Mouse (Mus musculus): ENCODE results near the gene Rexo2. TPM values are rescaled to one million over a fixed set of nuclear protein-coding genes. Genes with fewer than 3 reads are reported as not detected.

Gene Rexo2
- total and polyA plus RNA-seq, 2 experiments from 2014 or later, result 21.6 to 90.4 TPM

GRCm38 (mm10) chr9:48427176-48427575, 53.2 kb downstream of the Rexo2 start:
- Histone ChIP-seq H3K4me2 (ENCODE audit: low read depth, low read length) (no peak overlapping the region), H3K4me1 (ENCODE audit: control insufficient read depth, insufficient read depth) (no peaks in the 10 kb centered on the region), H3K36me3 (replicated peaks; ENCODE audit: control insufficient read depth, insufficient read depth, low read length) (no peaks in the 10 kb centered on the region), H3K9me3 (replicated peaks; ENCODE audit: control insufficient read depth, low read length) (no peaks in the 10 kb centered on the region), H3K9ac (replicated peaks; ENCODE audit: low read depth, low read length) (no peak overlapping the region), H3K27ac (ENCODE audit: low read depth) (no peak overlapping the region), H3K27me3 (ENCODE audit: control insufficient read depth, insufficient read depth, low read length) (no peaks in the 10 kb centered on the region), H3K4me3 (ENCODE audit: low read depth, low read length) (no peak overlapping the region)
- ATAC-seq (ENCODE audit: insufficient read depth, low read depth), result no peak
- no peak for DNase-seq (ENCODE audit: low spot score)
- no peak for TF ChIP-seq EP300 (IDR thresholded peaks at IDR 0.05; ENCODE audit: low read depth)
- no peak for TF ChIP-seq CTCF (IDR thresholded peaks at IDR 0.05; ENCODE audit: low read depth)
- 87% methylated on average over 7 of the region's 7 CpGs for WGBS

GRCm38 (mm10) chr9:48423256-48423655, 57.2 kb downstream of the Rexo2 start:
- DNase-seq (ENCODE audit: low spot score), result no peak
- Histone ChIP-seq H3K36me3 (replicated peaks; ENCODE audit: control insufficient read depth, insufficient read depth, low read length) (no peaks in the 10 kb centered on the region), H3K4me1 (ENCODE audit: control insufficient read depth, insufficient read depth) (no peaks in the 10 kb centered on the region), H3K27me3 (ENCODE audit: control insufficient read depth, insufficient read depth, low read length) (no peaks in the 10 kb centered on the region), H3K9ac (replicated peaks; ENCODE audit: low read depth, low read length) (no peak overlapping the region), H3K27ac (ENCODE audit: low read depth) (no peak overlapping the region), H3K4me2 (ENCODE audit: low read depth, low read length) (no peak overlapping the region), H3K9me3 (replicated peaks; ENCODE audit: control insufficient read depth, low read length) (no peaks in the 10 kb centered on the region), H3K4me3 (ENCODE audit: low read depth, low read length) (no peak overlapping the region)
- ATAC-seq (ENCODE audit: insufficient read depth, low read depth), result no peak
- TF ChIP-seq CTCF (IDR thresholded peaks at IDR 0.05; ENCODE audit: low read depth), result no peak
- no peak for TF ChIP-seq EP300 (IDR thresholded peaks at IDR 0.05; ENCODE audit: low read depth)
- WGBS, result 0% methylated on average over 1 of the region's 1 CpGs

GRCm38 (mm10) chr9:48422382-48422781, 58.0 kb downstream of the Rexo2 start:
- ATAC-seq (ENCODE audit: insufficient read depth, low read depth), result no peak
- H3K4me3 ChIP-seq (ENCODE audit: low read depth, low read length), result no peak overlapping the region
- H3K4me1 ChIP-seq (ENCODE audit: control insufficient read depth, insufficient read depth), result no peaks in the 10 kb centered on the region
- no peaks in the 10 kb centered on the region for H3K27me3 ChIP-seq (ENCODE audit: control insufficient read depth, insufficient read depth, low read length)
- no peak for DNase-seq (ENCODE audit: low spot score)
- no peaks in the 10 kb centered on the region for H3K9me3 ChIP-seq (replicated peaks; ENCODE audit: control insufficient read depth, low read length)
- no peak for TF ChIP-seq CTCF (IDR thresholded peaks at IDR 0.05; ENCODE audit: low read depth)
- TF ChIP-seq EP300 (IDR thresholded peaks at IDR 0.05; ENCODE audit: low read depth), result no peak
- H3K9ac ChIP-seq (replicated peaks; ENCODE audit: low read depth, low read length), result no peak overlapping the region
- no peaks in the 10 kb centered on the region for H3K36me3 ChIP-seq (replicated peaks; ENCODE audit: control insufficient read depth, insufficient read depth, low read length)
- H3K4me2 ChIP-seq (ENCODE audit: low read depth, low read length), result no peak overlapping the region
- WGBS, result 73% methylated on average over 8 of the region's 8 CpGs
- no peak overlapping the region for H3K27ac ChIP-seq (ENCODE audit: low read depth)

GRCm38 (mm10) chr9:48421561-48421960, 58.9 kb downstream of the Rexo2 start:
- Histone ChIP-seq H3K27me3 (ENCODE audit: control insufficient read depth, insufficient read depth, low read length) (no peaks in the 10 kb centered on the region), H3K36me3 (replicated peaks; ENCODE audit: control insufficient read depth, insufficient read depth, low read length) (no peaks in the 10 kb centered on the region), H3K4me2 (ENCODE audit: low read depth, low read length) (no peak overlapping the region), H3K4me1 (ENCODE audit: control insufficient read depth, insufficient read depth) (no peaks in the 10 kb centered on the region), H3K9me3 (replicated peaks; ENCODE audit: control insufficient read depth, low read length) (no peaks in the 10 kb centered on the region), H3K9ac (replicated peaks; ENCODE audit: low read depth, low read length) (no peak overlapping the region), H3K4me3 (ENCODE audit: low read depth, low read length) (no peak overlapping the region), H3K27ac (ENCODE audit: low read depth) (no peak overlapping the region)
- 71% methylated on average over 2 of the region's 2 CpGs for WGBS
- no peak for DNase-seq (ENCODE audit: low spot score)
- ATAC-seq (ENCODE audit: insufficient read depth, low read depth), result no peak
- TF ChIP-seq CTCF (IDR thresholded peaks at IDR 0.05; ENCODE audit: low read depth), result no peak
- TF ChIP-seq EP300 (IDR thresholded peaks at IDR 0.05; ENCODE audit: low read depth), result no peak

GRCm38 (mm10) chr9:48421029-48421428, 59.4 kb downstream of the Rexo2 start:
- 52% methylated on average over 2 of the region's 2 CpGs for WGBS
- DNase-seq (ENCODE audit: low spot score) (no peak), ATAC-seq (ENCODE audit: insufficient read depth, low read depth) (no peak)
- no peaks in the 10 kb centered on the region for H3K4me1 ChIP-seq (ENCODE audit: control insufficient read depth, insufficient read depth)
- H3K4me3 ChIP-seq (ENCODE audit: low read depth, low read length), result no peak overlapping the region
- no peaks in the 10 kb centered on the region for H3K36me3 ChIP-seq (replicated peaks; ENCODE audit: control insufficient read depth, insufficient read depth, low read length)
- H3K27me3 ChIP-seq (ENCODE audit: control insufficient read depth, insufficient read depth, low read length), result no peaks in the 10 kb centered on the region
- H3K4me2 ChIP-seq (ENCODE audit: low read depth, low read length), result no peak overlapping the region
- TF ChIP-seq CTCF (IDR thresholded peaks at IDR 0.05; ENCODE audit: low read depth), result no peak
- no peak for TF ChIP-seq EP300 (IDR thresholded peaks at IDR 0.05; ENCODE audit: low read depth)
- no peak overlapping the region for H3K27ac ChIP-seq (ENCODE audit: low read depth)
- H3K9me3 ChIP-seq (replicated peaks; ENCODE audit: control insufficient read depth, low read length), result no peaks in the 10 kb centered on the region
- no peak overlapping the region for H3K9ac ChIP-seq (replicated peaks; ENCODE audit: low read depth, low read length)

DNA sequence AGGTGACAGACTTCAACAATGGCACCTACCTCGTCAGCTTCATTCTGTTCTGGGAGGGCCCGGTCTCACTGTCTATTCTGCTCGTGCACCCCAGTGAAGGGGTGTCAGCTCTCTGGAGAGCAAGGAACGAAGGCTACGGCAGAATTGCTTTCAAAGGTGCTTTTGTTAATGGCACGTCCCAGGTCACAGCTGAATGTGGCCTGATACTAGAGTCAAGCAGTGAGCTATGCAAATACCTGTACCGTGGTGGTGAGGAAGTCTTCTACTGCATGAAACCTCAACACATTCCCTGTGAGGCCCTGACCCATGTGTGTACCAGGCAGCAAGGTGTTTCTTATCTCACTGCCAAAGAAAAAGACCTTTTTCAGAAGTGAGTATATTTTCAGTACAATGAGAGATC, 60.0 kb downstream of the Rexo2 start:
- Histone ChIP-seq H3K9me3 (replicated peaks; ENCODE audit: control insufficient read depth, low read length) (no peaks in the 10 kb centered on the region), H3K4me1 (ENCODE audit: control insufficient read depth, insufficient read depth) (no peaks in the 10 kb centered on the region), H3K27ac (ENCODE audit: low read depth) (no peak overlapping the region), H3K4me3 (ENCODE audit: low read depth, low read length) (no peak overlapping the region), H3K4me2 (ENCODE audit: low read depth, low read length) (no peak overlapping the region), H3K9ac (replicated peaks; ENCODE audit: low read depth, low read length) (no peak overlapping the region), H3K36me3 (replicated peaks; ENCODE audit: control insufficient read depth, insufficient read depth, low read length) (no peaks in the 10 kb centered on the region), H3K27me3 (ENCODE audit: control insufficient read depth, insufficient read depth, low read length) (no peaks in the 10 kb centered on the region)
- ATAC-seq (ENCODE audit: insufficient read depth, low read depth), result no peak
- 77% methylated on average over 7 of the region's 7 CpGs for WGBS
- DNase-seq (ENCODE audit: low spot score), result no peak
- TF ChIP-seq CTCF (IDR thresholded peaks at IDR 0.05; ENCODE audit: low read depth) (no peak), EP300 (IDR thresholded peaks at IDR 0.05; ENCODE audit: low read depth) (no peak)

Measured in heart, postnatal 0 days (tissue).